Mouse (Mus musculus) gastrocnemius, postnatal 4 days (tissue): ENCODE results near the gene Pigl. TPM values are rescaled to one million over a fixed set of nuclear protein-coding genes. Genes with fewer than 3 reads are reported as not detected.

Experiments used
- DNase-seq, 2 experiments: peaks; one replicate each; pipeline ENCODE4 v3.0.0; 2021 to 2022; ENCODE audit warnings: low spot score in 2 of 2, mixed read lengths in 2 of 2
- total RNA-seq, 2 experiments: library from RNA; stranded (reverse); gene quantifications; 2 replicates each; pipeline ENCODE4 v1.2.3; 2021

Gene Pigl
- total RNA-seq, 2 experiments from 2014 or later, result 5.3 to 6.2 TPM

GRCm38 (mm10) chr11:62554934-62555517 is 96.8 kb downstream of the Pigl start:
- no peak for DNase-seq

- DNase-seq, result no peak
Observed at GRCm38 (mm10) chr11:62555896-62556412, 97.7 kb downstream of the Pigl start.

GRCm38 (mm10) chr11:62557205-62557604 is 98.9 kb downstream of the Pigl start:
- no peak for DNase-seq

GRCm38 (mm10) chr11:62558152-62558551 is 99.9 kb downstream of the Pigl start:
- no peak for DNase-seq

GRCm38 (mm10) chr11:62558961-62559646 is 100.8 kb downstream of the Pigl start:
- DNase-seq, result no peak

- DNase-seq, result no peak
Observed at GRCm38 (mm10) chr11:62560463-62561016, 102.3 kb downstream of the Pigl start.

- DNase-seq, result no peak
Observed at GRCm38 (mm10) chr11:62563590-62563989, 105.3 kb downstream of the Pigl start.

Other genes with a start within 250 kb of the Pigl start
- gene Adora2b, start 209.5 kb upstream of the Pigl start, total RNA-seq, result 1 to 10 TPM; 2.3 to 2.4 TPM
- gene Zswim7, start 177.1 kb upstream of the Pigl start, total RNA-seq, result 10 to 100 TPM; 10.6 to 13.8 TPM
- gene Ttc19, start 177.0 kb upstream of the Pigl start, total RNA-seq, result 10 to 100 TPM; 16.1 to 18.2 TPM
- gene Ncor1, start 81 bp downstream of the Pigl start, total RNA-seq, result 100 to 1,000 TPM; 169 to 170 TPM
- 10 to 100 TPM; 13.6 to 22.4 TPM for gene Cenpv, start 80.8 kb downstream of the Pigl start, total RNA-seq
- gene Ubb, start 92.7 kb downstream of the Pigl start, total RNA-seq, result 1,000 to 10,000 TPM; 1,167 to 1,215 TPM
- gene Trpv2, start 116.0 kb downstream of the Pigl start, total RNA-seq, result 1 to 10 TPM; 3.6 to 4.7 TPM
- 10 to 100 TPM; 29.1 to 31.3 TPM for gene Lrrc75a, start 190.1 kb downstream of the Pigl start, total RNA-seq
- 10 to 100 TPM; 24.2 to 26.0 TPM for gene Mmgt2, start 190.2 kb downstream of the Pigl start, total RNA-seq